Mouse (Mus musculus) kidney, adult 18-20 months (tissue): ENCODE data around the gene Slc4a4.
A peak's percentile ranks its signal among the peaks of the same experiment; 100 is the strongest.

ENCODE experiments used
- DNase-seq: peaks from one replicate; pipeline ENCODE4 v3.0.0; 2021

The Slc4a4 gene

GRCm38 (mm10) chr5:88886668-88887555 is at the start of gene Slc4a4:
Slc4a4 (plus strand) TSS chr5:88886818.
- DNase-seq = peak; percentile 58

GRCm38 (mm10) chr5:88840080-88840798 is 46.4 kb upstream of the Slc4a4 start:
- DNase-seq = no peak

GRCm38 (mm10) chr5:88857311-88857710 is 29.3 kb upstream of the Slc4a4 start:
- DNase-seq = no peak

- no peak for DNase-seq
These were observed 28.8 kb upstream of the Slc4a4 start for GRCm38 (mm10) chr5:88857801-88858200.

GRCm38 (mm10) chr5:88858226-88858625 is 28.4 kb upstream of the Slc4a4 start:
- DNase-seq = no peak

GRCm38 (mm10) chr5:88862163-88862562 is 24.5 kb upstream of the Slc4a4 start:
- DNase-seq = peak; percentile 25

GRCm38 (mm10) chr5:88862794-88863193 is 23.8 kb upstream of the Slc4a4 start:
- no peak for DNase-seq

GRCm38 (mm10) chr5:88884101-88884500 is 2.5 kb upstream of the Slc4a4 start:
- peak; percentile 43 for DNase-seq

GRCm38 (mm10) chr5:88885503-88885902 is 1.1 kb upstream of the Slc4a4 start:
- DNase-seq = no peak

- no peak for DNase-seq
These were observed 674 bp upstream of the Slc4a4 start for GRCm38 (mm10) chr5:88885944-88886343.

- no peak for DNase-seq
These were observed 310 bp upstream of the Slc4a4 start for GRCm38 (mm10) chr5:88886349-88886667.

- DNase-seq = peak; percentile 42
These were observed 1.2 kb downstream of the Slc4a4 start for GRCm38 (mm10) chr5:88887556-88888412.

- no peak for DNase-seq
These were observed 1.7 kb downstream of the Slc4a4 start for GRCm38 (mm10) chr5:88888413-88888700.

- DNase-seq = no peak
These were observed 2.7 kb downstream of the Slc4a4 start for GRCm38 (mm10) chr5:88889326-88889725.

- no peak for DNase-seq
These were observed 3.5 kb downstream of the Slc4a4 start for GRCm38 (mm10) chr5:88890146-88890545.

- no peak for DNase-seq
These were observed 10.0 kb downstream of the Slc4a4 start for GRCm38 (mm10) chr5:88896574-88896973.

- DNase-seq = no peak
These were observed 16.5 kb downstream of the Slc4a4 start for GRCm38 (mm10) chr5:88903111-88903510.

GRCm38 (mm10) chr5:88903526-88903925 is 16.9 kb downstream of the Slc4a4 start:
- DNase-seq = no peak

- no peak for DNase-seq
These were observed 18.2 kb downstream of the Slc4a4 start for GRCm38 (mm10) chr5:88904841-88905240.

GRCm38 (mm10) chr5:88907615-88908014 is 21.0 kb downstream of the Slc4a4 start:
- no peak for DNase-seq

- DNase-seq = no peak
These were observed 26.0 kb downstream of the Slc4a4 start for GRCm38 (mm10) chr5:88912629-88913028.

GRCm38 (mm10) chr5:88915082-88915481 is 28.5 kb downstream of the Slc4a4 start:
- DNase-seq = no peak

GRCm38 (mm10) chr5:88916501-88916971 is 29.9 kb downstream of the Slc4a4 start:
- no peak for DNase-seq
